ENCODE assay signal across 15 mouse cellular contexts in the genomic region with DNA sequence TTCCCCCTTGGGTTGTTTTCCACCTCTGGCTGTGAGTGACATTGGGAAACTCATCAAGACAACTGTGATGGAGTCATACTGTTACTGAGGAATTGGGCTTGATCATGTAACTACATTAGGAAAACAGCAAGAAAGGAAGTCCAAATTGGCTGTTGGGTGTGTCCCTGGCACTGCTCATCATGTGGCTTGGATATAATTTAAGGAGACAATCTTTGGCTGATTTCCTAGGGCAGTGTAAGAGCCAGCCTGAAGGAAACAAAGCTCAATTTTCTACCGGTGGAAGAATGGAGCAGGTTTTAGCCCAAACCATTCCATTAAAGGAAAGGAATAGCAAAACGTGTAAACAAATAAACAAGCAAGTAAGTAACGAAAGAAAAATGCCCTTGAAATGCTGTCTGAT.
"Had no signal": no experiment of that assay in that cellular context is flagged by ENCODE, and none has a peak within 500 bp of the region (broad histone marks: within the 10 kb centered on the region; RNA-seq: fewer than 3 reads in every experiment).

No protein-coding gene starts in this region.

- H3K4me3 ChIP-seq: layer of hippocampus, adult 2 months; left cerebral cortex, adult 2 months; liver, embryonic 13.5 days; midbrain, embryonic 12.5 days; midbrain, embryonic 15.5 days; myocyte; neural tube, embryonic 13.5 days had no signal

- ATAC-seq: midbrain, embryonic 15.5 days had no signal

- H3K36me3 ChIP-seq: liver, embryonic 13.5 days; midbrain, embryonic 12.5 days; midbrain, embryonic 15.5 days; neural tube, embryonic 13.5 days had no signal

- H3K27ac ChIP-seq: kidney, postnatal 0 days; layer of hippocampus, adult 2 months; left cerebral cortex, adult 2 months; liver, embryonic 13.5 days; midbrain, embryonic 12.5 days; midbrain, embryonic 15.5 days; neural tube, embryonic 13.5 days had no signal

- H3K27me3 ChIP-seq: liver, embryonic 13.5 days; midbrain, embryonic 12.5 days; midbrain, embryonic 15.5 days; neural tube, embryonic 13.5 days had no signal

- DNase-seq: kidney, postnatal 25 days; layer of hippocampus, adult 9-11 months; liver, embryonic 13.5 days; lung, adult 2 months; lung, postnatal 14 days; lung, postnatal 4 days; thymus, adult 18-20 months; thymus, postnatal 36 days had no signal

- H3K4me1 ChIP-seq: liver, embryonic 13.5 days; neural tube, embryonic 13.5 days had no signal
